Mouse (Mus musculus) cortical plate, adult 2 months (tissue): ENCODE results near the gene RPS10-NUDT3. TPM values are rescaled to one million over a fixed set of nuclear protein-coding genes. Genes with fewer than 3 reads are reported as not detected.

Experiments used
- H3K27ac ChIP-seq: fragments of 200-500 bp; 2 replicates; pipeline ENCODE4 v1.5.1; 2012; ENCODE audit warnings: low read length, control low read depth, inconsistent platforms; ENCODE audit not compliant: insufficient read depth
- H3K4me1 ChIP-seq: fragments of 200-500 bp; 2 replicates; pipeline ENCODE4 v1.6.1; 2011; ENCODE audit warnings: low read length; ENCODE audit not compliant: control insufficient read depth, insufficient read depth
- H3K4me3 ChIP-seq: fragments of 200-500 bp; 2 replicates; pipeline ENCODE4 v1.5.1; 2011; ENCODE audit warnings: mild to moderate bottlenecking, low read length, control low read depth; ENCODE audit not compliant: insufficient read depth
- CTCF ChIP-seq: fragments of 200-500 bp; IDR thresholded peaks from 2 replicates; pipeline ENCODE4 v1.5.1; 2011; ENCODE audit warnings: mild to moderate bottlenecking, control low read depth, low read length; ENCODE audit not compliant: insufficient read depth; ENCODE audit errors: extremely low read depth
- POLR2A ChIP-seq: fragments of 200-500 bp; IDR thresholded peaks from 2 replicates; pipeline ENCODE4 v1.6.1; 2011; ENCODE audit warnings: mild to moderate bottlenecking, low read length, control low read depth; ENCODE audit not compliant: insufficient read depth; ENCODE audit errors: extremely low read depth
- polyA plus RNA-seq: library from polyadenylated mRNA; depleted of rRNA; stranded (reverse); fragments of >200 nt; gene quantifications from 2 replicates; pipeline ENCODE4 v1.2.3, GENCODE M21; 2012

The RPS10-NUDT3 gene
- polyA plus RNA-seq, 1 experiment, result 0.15 TPM

DNA sequence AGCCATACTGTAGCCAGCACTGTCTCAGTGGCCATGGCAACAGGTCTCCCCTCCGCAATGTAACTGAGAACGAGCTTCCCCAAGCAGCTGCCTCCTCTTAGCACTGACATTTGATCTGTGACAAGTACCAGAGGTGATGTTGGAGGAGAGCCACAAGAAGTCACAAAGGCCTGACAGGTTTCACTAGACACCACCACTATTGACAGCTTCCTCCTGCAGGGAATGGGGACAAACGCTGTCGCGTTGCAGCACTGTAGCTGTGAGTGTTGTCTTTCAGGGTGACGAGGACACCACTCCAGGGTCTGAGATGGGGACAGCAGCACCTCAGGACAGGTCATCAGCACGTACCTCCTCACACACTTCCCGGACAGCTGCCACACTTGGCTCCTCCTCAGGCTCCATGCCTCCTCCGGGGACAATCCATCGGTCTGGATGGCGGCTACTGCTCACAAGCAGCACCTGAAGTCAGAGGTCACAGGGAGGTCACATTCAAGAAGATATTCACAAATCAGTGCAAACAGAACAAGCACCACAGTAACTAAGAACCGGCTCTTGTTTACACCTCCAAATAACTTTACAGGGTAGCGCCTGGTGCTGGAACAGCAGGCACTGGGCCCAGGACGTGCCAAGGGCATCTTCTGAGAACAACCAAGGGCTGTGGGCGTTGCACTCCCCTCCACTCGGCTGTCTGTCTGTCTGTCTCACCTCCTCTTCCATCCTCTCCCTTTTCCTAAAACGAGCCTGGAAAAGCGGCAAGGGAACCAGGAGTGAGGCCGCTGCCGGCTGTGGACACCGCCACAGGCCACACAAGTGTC lies 38.4 kb downstream of the RPS10-NUDT3 start:
- peak overlapping the region; percentile 2; the same call in 1 of the 2 replicates for H3K27ac ChIP-seq
- no peak overlapping the region for H3K4me3 ChIP-seq
- TF ChIP-seq CTCF (no peak), POLR2A (no peak)
- H3K4me1 ChIP-seq, result peaks cover 13% of the 10 kb centered on the region

DNA sequence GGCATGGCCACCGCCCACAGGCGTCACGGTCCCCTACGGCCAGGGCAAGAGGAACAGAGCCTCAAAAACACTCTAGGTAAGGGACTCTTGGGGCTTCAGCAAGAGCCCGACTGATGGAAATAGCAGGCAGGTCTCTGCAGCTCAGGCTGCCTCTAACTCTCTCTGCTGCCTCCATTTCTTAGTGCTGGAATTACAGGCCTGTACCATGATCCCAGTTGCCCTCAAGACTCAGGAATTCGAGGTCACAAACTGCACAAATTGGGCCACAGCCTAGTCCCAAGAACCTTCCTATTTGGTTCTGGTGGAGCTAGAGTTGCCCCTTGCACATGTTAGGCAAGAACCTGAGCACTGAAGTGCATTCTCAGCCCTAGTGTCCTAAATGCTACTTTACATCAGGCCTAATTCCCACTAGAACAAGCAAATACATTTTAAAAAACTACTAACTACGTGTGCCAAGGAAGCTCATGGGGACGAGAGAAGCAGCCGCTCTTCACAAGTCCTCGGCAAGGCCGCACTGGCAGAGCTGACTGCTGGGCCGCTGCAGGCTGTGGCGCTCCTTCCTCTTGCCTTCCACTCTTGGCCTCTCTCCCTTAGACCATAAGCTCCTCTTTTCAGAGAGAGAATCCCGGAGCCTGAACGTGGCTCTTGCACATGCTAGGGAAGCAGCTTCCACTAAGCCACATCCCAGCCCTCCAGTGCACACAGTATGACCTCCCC lies 39.2 kb downstream of the RPS10-NUDT3 start:
- TF ChIP-seq POLR2A (no peak), CTCF (0 out of 2 replicates have a peak, but pooled peaks have one; percentile 5)
- no peak overlapping the region for H3K4me3 ChIP-seq
- peaks cover 13% of the 10 kb centered on the region for H3K4me1 ChIP-seq
- H3K27ac ChIP-seq, result peak overlapping the region; percentile 2; the same call in 1 of the 2 replicates

DNA sequence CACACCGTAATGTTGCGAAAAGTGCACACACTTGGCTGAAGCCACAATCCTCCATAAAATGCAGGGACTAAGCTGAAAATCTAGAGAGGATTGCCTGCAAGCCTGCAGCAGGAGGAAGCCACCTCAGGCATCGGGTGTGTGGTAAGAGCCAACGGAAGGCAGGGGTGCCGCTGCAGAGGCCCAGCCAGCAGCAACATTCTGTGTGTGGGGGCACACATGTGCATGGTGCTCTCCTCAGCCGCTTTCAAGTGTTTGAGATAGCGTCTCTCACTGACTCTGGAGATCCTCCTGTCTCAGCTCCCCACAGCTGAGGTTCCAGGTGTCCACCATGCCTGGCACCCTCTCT lies 42.5 kb downstream of the RPS10-NUDT3 start:
- Histone ChIP-seq H3K27ac (no peak overlapping the region), H3K4me1 (peaks cover 9% of the 10 kb centered on the region), H3K4me3 (no peak overlapping the region)
- TF ChIP-seq POLR2A (no peak), CTCF (no peak)

DNA sequence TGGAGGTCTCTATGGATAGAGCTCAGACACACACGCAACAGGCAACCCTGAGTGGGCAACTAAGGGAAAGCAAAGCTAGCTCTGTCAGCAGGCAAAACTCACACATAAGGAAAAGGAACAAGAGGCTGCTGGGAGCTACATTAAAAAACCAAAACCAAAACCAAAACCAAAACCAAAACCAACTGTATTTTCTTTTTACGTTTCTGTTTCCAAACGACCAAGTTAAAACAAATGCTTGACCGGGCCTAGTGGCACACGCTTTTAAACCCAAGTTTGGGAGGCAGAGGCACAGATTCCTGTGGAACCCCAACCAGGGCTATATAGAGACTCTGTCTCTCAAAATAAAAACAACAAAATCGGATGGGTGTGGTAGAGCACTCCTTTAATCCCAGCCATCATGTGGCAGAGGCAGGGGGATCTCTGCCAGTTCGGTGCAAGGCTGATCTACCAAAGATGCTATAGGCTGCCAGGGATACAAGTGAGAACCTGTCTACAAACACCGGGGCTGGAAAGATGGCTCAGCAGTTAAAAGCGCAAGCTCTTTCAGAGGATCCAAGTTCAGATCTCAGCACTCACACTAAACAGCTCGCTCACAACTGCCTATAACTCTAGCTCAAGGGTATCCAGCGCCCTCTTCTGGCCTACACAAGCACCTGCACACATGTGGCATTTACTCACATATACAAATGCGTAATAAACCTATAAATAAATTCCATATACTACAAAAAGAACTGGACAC lies 43.0 kb downstream of the RPS10-NUDT3 start:
- Histone ChIP-seq H3K4me3 (no peak overlapping the region), H3K4me1 (peaks cover 12% of the 10 kb centered on the region), H3K27ac (no peak overlapping the region)
- TF ChIP-seq CTCF, result peak; percentile 23; the same call in 1 of the 2 replicates
- TF ChIP-seq POLR2A, result no peak

DNA sequence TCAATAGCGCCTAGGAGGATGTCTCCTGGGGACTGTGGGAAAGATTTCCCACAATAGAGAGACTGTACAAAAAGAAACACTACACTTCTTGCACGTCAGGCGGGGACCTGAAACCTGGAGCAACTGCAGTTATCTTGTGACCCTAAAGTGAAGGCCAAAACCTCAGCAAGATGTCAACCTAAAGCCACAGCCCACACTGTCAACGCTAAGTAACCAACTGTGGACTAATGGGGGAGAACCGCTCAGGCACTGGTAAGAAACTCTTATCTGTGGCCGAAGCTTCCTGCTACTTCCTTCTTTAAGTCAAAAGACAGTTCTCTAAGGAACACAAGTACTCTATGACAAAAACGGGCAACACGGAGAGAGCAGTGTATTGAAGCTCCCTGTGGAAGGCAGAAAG lies 46.8 kb downstream of the RPS10-NUDT3 start:
- no peak overlapping the region for H3K4me3 ChIP-seq
- TF ChIP-seq POLR2A, result no peak
- no peak for TF ChIP-seq CTCF
- no peak overlapping the region for H3K27ac ChIP-seq
- H3K4me1 ChIP-seq, result peaks cover 8% of the 10 kb centered on the region

DNA sequence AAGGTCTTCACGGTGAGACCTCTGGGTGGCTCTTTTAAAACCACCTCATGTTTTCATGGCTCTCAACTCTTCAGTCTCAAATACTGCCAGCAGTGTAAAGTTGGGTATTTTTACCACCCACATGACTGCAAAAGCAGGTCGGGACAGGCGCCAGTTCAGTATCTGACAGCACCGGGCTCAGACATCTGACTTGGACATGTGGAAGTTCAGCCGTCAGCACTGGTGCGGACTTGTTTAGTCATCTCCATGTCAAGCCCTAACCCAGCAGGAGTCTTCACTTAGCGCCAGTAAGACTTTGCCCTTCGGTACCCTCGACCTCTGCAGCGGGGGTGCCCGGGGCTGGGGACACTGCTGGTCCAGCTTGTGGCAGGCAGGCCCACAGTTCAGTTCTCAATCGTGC lies 47.8 kb downstream of the RPS10-NUDT3 start:
- H3K27ac ChIP-seq, result 0 out of 2 replicates have a peak overlapping the region, but pooled peaks have one; percentile 12
- no peak overlapping the region for H3K4me3 ChIP-seq
- TF ChIP-seq CTCF, result no peak
- TF ChIP-seq POLR2A, result no peak
- H3K4me1 ChIP-seq, result peaks cover 8% of the 10 kb centered on the region

DNA sequence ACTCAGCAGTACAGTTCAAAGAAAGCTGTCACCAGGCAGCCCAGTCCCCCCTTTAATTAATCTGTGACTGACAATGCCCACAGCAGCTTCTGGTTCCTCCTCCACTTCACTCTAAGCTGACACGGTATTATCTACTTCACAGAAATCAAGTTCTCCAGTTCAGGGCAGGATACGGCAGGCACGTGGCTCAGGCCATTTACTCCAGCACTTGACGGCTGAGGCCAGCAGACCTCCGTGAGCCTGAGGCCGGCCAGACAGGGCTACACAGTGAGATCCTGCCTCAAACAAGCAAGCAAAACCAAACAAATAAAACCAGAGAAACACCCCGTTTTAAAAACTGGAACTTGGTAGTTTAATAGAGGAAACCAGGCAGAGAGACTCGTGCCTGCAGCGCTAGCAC lies 48.4 kb downstream of the RPS10-NUDT3 start:
- H3K27ac ChIP-seq, result peak overlapping the region; percentile 12; the same call in 1 of the 2 replicates
- TF ChIP-seq POLR2A (no peak), CTCF (no peak)
- no peak overlapping the region for H3K4me3 ChIP-seq
- H3K4me1 ChIP-seq, result peaks cover 8% of the 10 kb centered on the region

DNA sequence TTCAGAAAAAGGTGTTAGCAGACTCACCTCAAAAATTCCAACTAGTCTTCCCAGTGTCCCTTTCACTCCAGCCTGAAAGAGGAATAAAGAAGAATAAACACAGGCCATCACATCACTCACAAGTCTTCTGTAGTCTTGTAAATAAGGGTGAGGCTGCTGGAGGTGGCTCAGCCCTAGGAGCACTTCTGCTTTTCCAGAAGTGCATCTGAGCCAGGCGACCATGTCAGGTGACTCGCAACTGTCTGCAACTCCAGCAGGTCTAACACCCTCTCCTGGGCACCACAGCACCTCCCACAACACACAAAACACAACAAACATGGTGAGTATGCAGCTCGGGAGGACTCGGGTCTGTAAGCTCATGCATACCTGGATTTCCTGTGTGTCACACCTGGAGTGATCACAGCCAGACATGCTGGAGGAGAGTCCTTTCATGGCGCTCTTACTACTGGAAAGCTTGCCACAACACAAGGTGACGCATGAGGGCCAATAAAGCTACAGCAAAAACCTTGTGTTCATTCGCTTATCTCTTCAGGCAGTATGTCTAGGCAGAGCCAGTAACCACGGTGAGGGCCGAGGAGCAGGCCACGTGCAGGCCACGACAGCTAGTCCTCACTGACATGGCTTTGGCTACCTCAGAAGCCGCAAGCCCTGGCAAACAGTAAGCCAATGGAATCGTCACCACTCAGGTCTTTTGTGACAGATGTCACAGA lies 51.7 kb downstream of the RPS10-NUDT3 start:
- Histone ChIP-seq H3K4me3 (no peak overlapping the region), H3K27ac (no peak overlapping the region), H3K4me1 (peaks cover 5% of the 10 kb centered on the region; the same call in 1 of the 2 replicates)
- TF ChIP-seq POLR2A (no peak), CTCF (no peak)

DNA sequence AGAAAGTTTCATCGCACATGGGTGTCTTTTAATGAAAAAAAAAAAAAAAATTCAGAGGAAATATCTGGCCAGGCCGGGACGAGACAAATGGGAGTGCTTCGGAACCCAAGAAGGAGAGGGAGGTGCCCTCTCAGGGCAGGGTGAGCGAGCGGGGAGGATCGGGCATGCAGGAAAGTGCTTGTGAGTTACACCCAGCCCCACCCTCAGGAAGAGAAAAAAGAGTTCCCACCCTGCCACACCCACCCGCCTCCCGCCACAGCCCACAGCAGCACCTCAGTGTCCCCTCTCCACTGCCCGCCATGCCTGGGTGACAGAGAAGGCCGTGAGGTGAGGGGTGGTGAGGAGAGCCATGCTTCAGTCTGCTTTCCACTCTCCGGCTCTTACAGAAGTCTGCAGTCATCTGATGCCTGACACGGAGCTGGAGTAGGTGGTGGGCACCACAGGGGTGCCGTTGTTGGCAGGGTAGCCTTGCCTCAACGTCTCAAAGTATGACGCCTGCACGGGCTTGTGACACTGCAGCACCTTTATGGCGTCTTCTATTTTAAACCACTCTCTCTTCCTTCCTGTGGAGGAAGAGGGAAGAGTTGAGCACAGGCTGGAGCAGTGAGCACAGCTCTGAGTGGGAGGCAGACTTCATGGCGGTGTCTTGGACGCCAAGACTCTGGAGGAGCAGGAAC lies 54.5 kb downstream of the RPS10-NUDT3 start:
- no peak overlapping the region for H3K4me3 ChIP-seq
- H3K27ac ChIP-seq, result no peak overlapping the region
- no peak for TF ChIP-seq POLR2A
- no peak for TF ChIP-seq CTCF
- H3K4me1 ChIP-seq, result peaks cover 2% of the 10 kb centered on the region; the same call in 1 of the 2 replicates
